Mouse (Mus musculus): ENCODE results near the gene Olfr750. TPM values are rescaled to one million over a fixed set of nuclear protein-coding genes. Genes with fewer than 3 reads are reported as not detected.

Gene Olfr750
- total and polyA plus RNA-seq, 3 experiments, result not detected

DNA sequence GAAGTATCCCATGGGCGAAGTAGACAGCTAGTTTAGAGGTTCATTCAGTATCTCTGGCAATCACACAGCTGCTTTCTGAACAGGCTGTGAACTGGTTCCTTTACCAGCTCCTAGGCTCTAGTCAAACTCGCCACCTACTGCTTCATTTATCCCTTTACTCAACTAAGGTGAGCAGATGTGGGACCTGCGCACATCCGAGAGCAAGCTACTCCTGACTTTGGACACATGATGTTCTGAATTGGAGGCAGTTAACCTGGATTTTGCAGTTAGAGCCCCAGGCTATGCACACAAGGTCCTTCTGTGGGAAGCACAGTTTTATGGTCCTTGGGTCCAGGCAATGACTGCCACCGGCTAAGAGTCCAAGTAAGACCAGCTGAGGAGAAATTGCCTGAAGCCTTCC, 13.5 kb downstream of the Olfr750 start:
- TF ChIP-seq KAT2A (conservative IDR thresholded peaks at IDR 0.05; ENCODE audit: low read depth, low read length) (no peak), HCFC1 (IDR thresholded peaks at IDR 0.05; ENCODE audit: low read depth, low read length) (no peak), MAX (IDR thresholded peaks at IDR 0.05; ENCODE audit: low read length) (no peak), CHD2 (IDR thresholded peaks at IDR 0.05; ENCODE audit: low read length) (no peak), SMC3 (IDR thresholded peaks at IDR 0.05; ENCODE audit: low read depth, low read length) (no peak), CHD1 (IDR thresholded peaks at IDR 0.05; ENCODE audit: low read depth, low read length) (no peak), TCF12 (IDR thresholded peaks at IDR 0.05; ENCODE audit: low read depth, low read length) (no peak)
- H3K4me1 ChIP-seq (ENCODE audit: control insufficient read depth in 1 of 2, insufficient read depth in 2 of 2, low read length in 2 of 2), result peaks cover 0 to 6% of the 10 kb centered on the region in 2 experiments; a peak in 2 of 4 replicates
- no peak overlapping the region for H3K4me3 ChIP-seq (ENCODE audit: control insufficient read depth in 1 of 2, insufficient read depth in 1 of 2, low read depth in 2 of 2, low read length in 2 of 2)
- H3K27ac ChIP-seq (ENCODE audit: control insufficient read depth, low read depth, low read length), result no peak overlapping the region
- no peaks in the 10 kb centered on the region for H3K9me3 ChIP-seq (replicated peaks; ENCODE audit: insufficient read depth, low read length)
- no peaks in the 10 kb centered on the region for H3K27me3 ChIP-seq (ENCODE audit: control insufficient read depth in 1 of 2, insufficient read depth in 2 of 2, low read length in 2 of 2)
- H3K36me3 ChIP-seq (ENCODE audit: control insufficient read depth in 1 of 2, insufficient read depth in 2 of 2, low read length in 2 of 2), result no peaks in the 10 kb centered on the region; a peak in 1 of 4 replicates
- no peaks in the 10 kb centered on the region for H3K79me2 ChIP-seq (ENCODE audit: control insufficient read depth, insufficient read depth, low read length, poor library complexity)
- no peak for DNase-seq (ENCODE audit: low read depth, low spot score)
- no peak overlapping the region for H3K9ac ChIP-seq (ENCODE audit: control insufficient read depth, low read depth, low read length, poor library complexity, severe bottlenecking)

DNA sequence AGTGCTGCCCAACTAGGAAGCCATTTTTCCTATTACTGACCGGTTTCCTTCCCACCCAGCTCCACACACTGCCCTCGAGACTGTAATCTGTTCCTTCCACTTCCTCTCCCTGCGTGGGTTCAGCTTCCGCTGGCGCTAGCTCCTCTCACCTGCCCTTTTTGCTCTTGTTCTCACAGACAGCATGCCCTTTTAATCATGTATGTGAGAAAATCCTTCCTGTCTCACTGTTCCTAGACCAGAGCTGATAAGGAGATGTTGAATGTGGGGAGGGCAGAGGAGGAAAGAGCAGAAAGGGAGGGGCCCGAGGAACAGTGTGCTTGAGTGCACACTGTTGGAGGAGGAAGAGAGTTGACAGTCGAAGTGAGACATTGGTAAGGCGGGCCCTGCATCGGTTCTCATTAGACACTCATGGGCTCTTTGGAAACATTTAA, 16.8 kb downstream of the Olfr750 start, which contains the start of gene Rnase12:
Gene Rnase12, minus strand, starts transcription at position 261 of the 431 bp plus-strand sequence.
- Histone ChIP-seq H3K4me1 (ENCODE audit: control insufficient read depth in 1 of 2, insufficient read depth in 2 of 2, low read length in 2 of 2) (peaks cover 0 to 6% of the 10 kb centered on the region in 2 experiments; a peak in 2 of 4 replicates), H3K27me3 (ENCODE audit: control insufficient read depth in 1 of 2, insufficient read depth in 2 of 2, low read length in 2 of 2) (peaks cover 0 to 6% of the 10 kb centered on the region in 2 experiments; a peak in 3 of 4 replicates), H3K36me3 (ENCODE audit: control insufficient read depth in 1 of 2, insufficient read depth in 2 of 2, low read length in 2 of 2) (no peaks in the 10 kb centered on the region; a peak in 1 of 4 replicates), H3K9ac (ENCODE audit: control insufficient read depth, low read depth, low read length, poor library complexity, severe bottlenecking) (no peak within 1 kb of the TSS), H3K27ac (ENCODE audit: control insufficient read depth, low read depth, low read length) (no peak within 1 kb of the TSS), H3K4me3 (ENCODE audit: control insufficient read depth in 1 of 2, insufficient read depth in 1 of 2, low read depth in 2 of 2, low read length in 2 of 2) (no peak within 1 kb of the TSS), H3K79me2 (ENCODE audit: control insufficient read depth, insufficient read depth, low read length, poor library complexity) (no peaks in the 10 kb centered on the region), H3K9me3 (replicated peaks; ENCODE audit: insufficient read depth, low read length) (no peaks in the 10 kb centered on the region)
- peak; percentile 18 for DNase-seq (ENCODE audit: low read depth, low spot score)
- TF ChIP-seq POLR2AphosphoS5 (IDR thresholded peaks at IDR 0.05; ENCODE audit: borderline replicate concordance, low read depth, low read length), result no peak
- no peak for TF ChIP-seq RAD21 (IDR thresholded peaks at IDR 0.05; ENCODE audit: low read depth, low read length)
- TF ChIP-seq MYB (IDR thresholded peaks at IDR 0.05; ENCODE audit: low read depth, low read length), result no peak
- no peak for TF ChIP-seq GABPA (IDR thresholded peaks at IDR 0.05; ENCODE audit: low read depth, low read length)
- TF ChIP-seq E2F4 (IDR thresholded peaks at IDR 0.05; ENCODE audit: borderline replicate concordance, low read depth, low read length), result no peak
- TF ChIP-seq CHD1 (IDR thresholded peaks at IDR 0.05; ENCODE audit: low read depth, low read length), result no peak
- TF ChIP-seq MAZ (IDR thresholded peaks at IDR 0.05; ENCODE audit: low read depth, low read length), result no peak
- no peak for TF ChIP-seq ZC3H11A (IDR thresholded peaks at IDR 0.05; ENCODE audit: low read depth, low read length)
- TF ChIP-seq USF2 (IDR thresholded peaks at IDR 0.05; ENCODE audit: borderline replicate concordance in 1 of 2, insufficient read depth in 1 of 2, low read depth in 1 of 2, low read length in 2 of 2), result no peak
- TF ChIP-seq SIN3A (IDR thresholded peaks at IDR 0.05; ENCODE audit: low read length), result no peak
- no peak for TF ChIP-seq MAX (IDR thresholded peaks at IDR 0.05; ENCODE audit: low read length)
- no peak for TF ChIP-seq GATA1 (IDR thresholded peaks at IDR 0.05; ENCODE audit: low read depth, low read length)

Data from MEL (cell line).